In the genomic region with DNA sequence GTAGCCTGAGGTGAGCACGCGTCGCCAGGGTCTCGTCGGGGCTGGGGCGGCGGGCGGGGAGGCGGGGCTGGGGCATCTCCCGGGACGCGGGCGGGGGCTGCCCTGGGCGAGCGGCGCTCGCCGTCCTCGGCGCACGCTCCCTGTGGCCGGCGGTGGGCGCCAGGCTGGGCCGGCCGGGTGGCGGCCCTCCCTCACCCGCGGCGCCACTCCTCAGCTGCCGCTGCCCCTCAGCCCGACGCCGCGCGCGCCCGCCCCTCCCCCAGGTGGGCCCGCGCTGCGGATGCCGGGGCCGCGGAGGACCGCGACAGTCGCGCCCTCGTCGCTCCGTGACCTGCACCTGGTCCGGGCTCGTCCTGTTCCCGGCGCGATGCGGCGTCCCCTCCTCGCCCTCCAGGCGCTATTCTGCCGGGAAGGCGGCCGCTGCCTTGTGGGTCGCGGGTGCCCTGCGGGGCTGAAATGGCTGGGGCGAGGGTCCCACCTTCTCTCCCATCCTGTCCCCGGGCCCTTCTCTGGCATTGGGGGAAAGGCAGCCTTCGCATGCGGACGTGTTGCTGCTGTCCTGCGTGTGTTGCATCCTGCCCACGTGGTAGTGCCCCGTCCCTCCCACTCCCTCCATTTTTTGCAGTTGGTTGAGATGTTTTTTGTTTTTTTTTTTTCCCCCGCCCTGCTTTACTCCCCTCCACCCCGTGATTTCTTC, we compare ENCODE assay signal across 1 mouse cellular context.
TF ChIP-seq lines count a peak whose summit lies in the region.

No protein-coding gene starts in this region.

TF ChIP-seq in CH12.LX, 34 proteins besides CTCF, POLR2A, EP300 and RAD21:
- TF ChIP-seq ZKSCAN1 (IDR thresholded peaks at IDR 0.05; ENCODE audit: borderline replicate concordance, low read depth, low read length): no peak
- no peak for TF ChIP-seq TCF12 (IDR thresholded peaks at IDR 0.05; ENCODE audit: low read depth, low read length)
- no peak for TF ChIP-seq ELF1 (IDR thresholded peaks at IDR 0.05; ENCODE audit: low read depth, low read length)
- no peak for TF ChIP-seq ZMIZ1 (IDR thresholded peaks at IDR 0.05; ENCODE audit: low read depth, low read length)
- TF ChIP-seq NELFE (IDR thresholded peaks at IDR 0.05; ENCODE audit: low read depth, low read length): peak; percentile 25; the same call in 1 of the 2 replicates
- TF ChIP-seq MAX (IDR thresholded peaks at IDR 0.05; ENCODE audit: low read length): peak; percentile 95
- TF ChIP-seq SIN3A (IDR thresholded peaks at IDR 0.05; ENCODE audit: low read length): peak; percentile 64
- no peak for TF ChIP-seq SMC3 (IDR thresholded peaks at IDR 0.05; ENCODE audit: low read depth, low read length)
- TF ChIP-seq JUND (conservative IDR thresholded peaks at IDR 0.05; ENCODE audit: low read depth, low read length): no peak
- peak; percentile 64 for TF ChIP-seq NRF1 (IDR thresholded peaks at IDR 0.05; ENCODE audit: low read depth, low read length)
- no peak for TF ChIP-seq MAFK (IDR thresholded peaks at IDR 0.05; ENCODE audit: insufficient replicate concordance, low read length)
- TF ChIP-seq IRF4 (IDR thresholded peaks at IDR 0.05; ENCODE audit: low read depth, low read length): no peak
- TF ChIP-seq POLR2AphosphoS2 (IDR thresholded peaks at IDR 0.05; ENCODE audit: low read depth, low read length): no peak
- no peak for TF ChIP-seq CHD1 (IDR thresholded peaks at IDR 0.05; ENCODE audit: low read depth, low read length)
- no peak for TF ChIP-seq RCOR1 (conservative IDR thresholded peaks at IDR 0.05; ENCODE audit: low read depth, low read length)
- TF ChIP-seq TBP (conservative IDR thresholded peaks at IDR 0.05; ENCODE audit: low read depth, low read length): no peak
- TF ChIP-seq E2F4 (IDR thresholded peaks at IDR 0.05; ENCODE audit: insufficient replicate concordance, low read depth, low read length): no peak
- peak; percentile 86 for TF ChIP-seq ZNF384 (IDR thresholded peaks at IDR 0.05; ENCODE audit: low read depth, low read length)
- peak; percentile 63 for TF ChIP-seq USF1 (IDR thresholded peaks at IDR 0.05; ENCODE audit: low read depth, low read length)
- no peak for TF ChIP-seq ETS1 (conservative IDR thresholded peaks at IDR 0.05; ENCODE audit: low read depth, low read length)
- TF ChIP-seq MEF2A (IDR thresholded peaks at IDR 0.05; ENCODE audit: borderline replicate concordance, low read depth, low read length): 0 out of 2 replicates have a peak, but pooled peaks have one; percentile 17
- peak; percentile 99 for TF ChIP-seq MXI1 (IDR thresholded peaks at IDR 0.05; ENCODE audit: low read depth, low read length)
- no peak for TF ChIP-seq GABPA (IDR thresholded peaks at IDR 0.05; ENCODE audit: insufficient replicate concordance, low read depth, low read length)
- TF ChIP-seq CHD2 (IDR thresholded peaks at IDR 0.05; ENCODE audit: low read length): no peak
- TF ChIP-seq ZC3H11A (IDR thresholded peaks at IDR 0.05; ENCODE audit: low read depth, low read length): no peak
- TF ChIP-seq UBTF (IDR thresholded peaks at IDR 0.05; ENCODE audit: low read depth, low read length): 0 out of 2 replicates have a peak, but pooled peaks have one; percentile 30
- TF ChIP-seq BHLHE40 (IDR thresholded peaks at IDR 0.05; ENCODE audit: low read depth, low read length): peak; percentile 34; the same call in 1 of the 2 replicates
- TF ChIP-seq HCFC1 (IDR thresholded peaks at IDR 0.05; ENCODE audit: low read depth, low read length): peak; percentile 37; the same call in 1 of the 2 replicates
- TF ChIP-seq MAZ (IDR thresholded peaks at IDR 0.05; ENCODE audit: low read depth, low read length): no peak
- 0 out of 2 replicates have a peak, but pooled peaks have one; percentile 9 for TF ChIP-seq USF2 (conservative IDR thresholded peaks at IDR 0.05; ENCODE audit: low read depth, low read length)
- TF ChIP-seq KAT2A (IDR thresholded peaks at IDR 0.05; ENCODE audit: insufficient replicate concordance, low read length): no peak
- no peak for TF ChIP-seq JUN (IDR thresholded peaks at IDR 0.05; ENCODE audit: insufficient read depth, low read depth, low read length)
- no peak for TF ChIP-seq PAX5 (IDR thresholded peaks at IDR 0.05; ENCODE audit: low read length)
- peak; percentile 83 for TF ChIP-seq MYC (IDR thresholded peaks at IDR 0.05; ENCODE audit: low read depth, low read length)
